Mouse (Mus musculus): ENCODE measurements around the gene Tectb.

DNA sequence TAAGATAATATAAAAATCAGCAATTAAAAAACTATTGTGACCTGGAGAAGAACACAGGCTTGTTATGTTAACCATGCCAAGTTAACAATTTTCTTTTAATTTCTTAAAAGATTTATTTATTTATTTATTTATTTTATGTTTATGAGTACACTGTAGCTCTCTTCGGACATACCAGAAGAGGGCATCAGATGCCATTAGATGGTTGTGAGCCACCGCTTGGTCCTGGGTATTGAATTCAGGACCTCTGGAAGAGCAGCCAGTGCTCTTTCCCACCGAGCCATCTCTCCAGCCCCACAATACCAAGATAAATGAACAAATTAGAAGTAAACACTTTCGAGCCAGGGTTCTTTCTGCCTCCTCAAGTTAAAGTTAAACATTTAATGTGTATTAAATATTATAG, 28.1 kb downstream of the Tectb start:
- no peak for TF ChIP-seq CTCF (IDR thresholded peaks at IDR 0.05; ENCODE audit: low read depth, low read length)
- TF ChIP-seq POLR2A (IDR thresholded peaks at IDR 0.05; ENCODE audit: extremely low read depth, insufficient read depth, low read length), result no peak

Measured in liver, adult 2 months (tissue).